Mouse (Mus musculus) T-helper 1 cell (primary cell): ENCODE data around the gene Zfp354c.

Source experiments
- in situ Hi-C: fragments of 300-600 bp; cut with MboI, MseI; formaldehyde crosslinking; loops from one replicate; pipeline ENCODE4 v1.15.1; 2025; ENCODE audit warnings: high pct_unique_total_duplicates

Gene Zfp354c

GRCm38 (mm10) chr11:50827010-50827953 is at the start of gene Zfp354c:
Zfp354c (minus strand) TSS chr11:50827724.
- in situ Hi-C loops = no loop called here

- in situ Hi-C loops = loop anchor here (25.0 kb wide), 1 partner anchor 964 kb away; no protein-coding TSS in a partner anchor
These were observed 23.6 kb upstream of the Zfp354c start for GRCm38 (mm10) chr11:50850989-50851601.

- in situ Hi-C loops = loop anchor here (25.0 kb wide), 1 partner anchor 963 kb away; no protein-coding TSS in a partner anchor
These were observed 22.7 kb upstream of the Zfp354c start, which contains the start of gene Grm6 for GRCm38 (mm10) chr11:50850177-50850735. Grm6 (plus strand) TSS chr11:50850685.

- in situ Hi-C loops = no loop called here
These were observed 21.8 kb upstream of the Zfp354c start for GRCm38 (mm10) chr11:50849310-50849709.

GRCm38 (mm10) chr11:50848520-50849137 is 21.1 kb upstream of the Zfp354c start:
- in situ Hi-C loops = no loop called here

- in situ Hi-C loops = no loop called here
These were observed 19.5 kb upstream of the Zfp354c start for GRCm38 (mm10) chr11:50847047-50847446.

- in situ Hi-C loops = no loop called here
These were observed 18.4 kb upstream of the Zfp354c start for GRCm38 (mm10) chr11:50845951-50846350.

- in situ Hi-C loops = no loop called here
These were observed 13.7 kb upstream of the Zfp354c start, which contains the start of gene Zfp879 for GRCm38 (mm10) chr11:50841023-50841735. Zfp879 (minus strand) TSS chr11:50841552.

GRCm38 (mm10) chr11:50835727-50836126 is 8.2 kb upstream of the Zfp354c start:
- in situ Hi-C loops = no loop called here

- in situ Hi-C loops = no loop called here
These were observed 1.3 kb downstream of the Zfp354c start for GRCm38 (mm10) chr11:50826214-50826613.

- in situ Hi-C loops = no loop called here
These were observed 13.3 kb downstream of the Zfp354c start for GRCm38 (mm10) chr11:50814233-50814632.

- in situ Hi-C loops = no loop called here
These were observed 28.7 kb downstream of the Zfp354c start for GRCm38 (mm10) chr11:50798836-50799235.

- in situ Hi-C loops = no loop called here
These were observed 29.9 kb downstream of the Zfp354c start for GRCm38 (mm10) chr11:50797674-50798073.

- in situ Hi-C loops = no loop called here
These were observed 56.5 kb downstream of the Zfp354c start for GRCm38 (mm10) chr11:50771006-50771405.

- in situ Hi-C loops = loop anchor here (5.0 kb wide), 1 partner anchor 312 kb away; no protein-coding TSS in a partner anchor
These were observed 58.4 kb downstream of the Zfp354c start for GRCm38 (mm10) chr11:50768995-50769749.

- in situ Hi-C loops = loop anchor here (5.0 kb wide), 1 partner anchor 310 kb away; no protein-coding TSS in a partner anchor
These were observed 60.5 kb downstream of the Zfp354c start for GRCm38 (mm10) chr11:50767039-50767438.

GRCm38 (mm10) chr11:50766461-50766860 is 61.1 kb downstream of the Zfp354c start:
- in situ Hi-C loops = loop anchor here (5.0 kb wide), 1 partner anchor 309 kb away; no protein-coding TSS in a partner anchor
